Mouse (Mus musculus) adrenal gland, postnatal 4 days (tissue): ENCODE measurements around the gene Spaca4. TPM values are rescaled to one million over a fixed set of nuclear protein-coding genes. Genes with fewer than 3 reads are reported as not detected.

Experiments used
- DNase-seq, 2 experiments: peaks; one replicate each; pipeline ENCODE4 v3.0.0; 2021 to 2022; ENCODE audit warnings: low spot score in 2 of 2, mixed read lengths in 2 of 2
- total RNA-seq, 2 experiments: library from RNA; stranded (reverse); gene quantifications; 2 replicates each; pipeline ENCODE4 v1.2.3; 2021

The Spaca4 gene
- total RNA-seq, 2 experiments from 2014 or later, result not detected

- DNase-seq, result no peak
Measured at GRCm38 (mm10) chr7:45713881-45714520, 11.6 kb downstream of the Spaca4 start.

DNA sequence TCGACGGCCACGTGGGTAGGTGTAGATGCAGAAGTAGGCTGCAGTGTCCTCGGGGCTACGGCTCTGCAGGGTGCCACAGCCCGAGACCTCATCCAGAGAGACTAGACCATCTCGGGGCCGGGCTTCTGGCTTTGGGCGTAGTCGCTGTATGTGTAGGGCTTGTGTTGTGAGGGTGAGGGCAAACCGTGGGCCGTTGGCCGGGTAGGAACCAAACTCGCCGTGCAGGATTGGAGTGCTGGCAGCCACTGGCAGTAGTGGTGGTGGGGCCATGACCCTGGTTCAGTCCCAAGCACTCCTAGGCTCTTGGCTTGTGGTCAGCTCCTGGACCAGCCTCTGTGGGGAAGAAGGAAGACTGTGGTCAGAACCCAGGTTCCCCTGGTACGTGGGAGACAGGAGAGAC is 12.2 kb downstream of the Spaca4 start:
- no peak for DNase-seq

DNA sequence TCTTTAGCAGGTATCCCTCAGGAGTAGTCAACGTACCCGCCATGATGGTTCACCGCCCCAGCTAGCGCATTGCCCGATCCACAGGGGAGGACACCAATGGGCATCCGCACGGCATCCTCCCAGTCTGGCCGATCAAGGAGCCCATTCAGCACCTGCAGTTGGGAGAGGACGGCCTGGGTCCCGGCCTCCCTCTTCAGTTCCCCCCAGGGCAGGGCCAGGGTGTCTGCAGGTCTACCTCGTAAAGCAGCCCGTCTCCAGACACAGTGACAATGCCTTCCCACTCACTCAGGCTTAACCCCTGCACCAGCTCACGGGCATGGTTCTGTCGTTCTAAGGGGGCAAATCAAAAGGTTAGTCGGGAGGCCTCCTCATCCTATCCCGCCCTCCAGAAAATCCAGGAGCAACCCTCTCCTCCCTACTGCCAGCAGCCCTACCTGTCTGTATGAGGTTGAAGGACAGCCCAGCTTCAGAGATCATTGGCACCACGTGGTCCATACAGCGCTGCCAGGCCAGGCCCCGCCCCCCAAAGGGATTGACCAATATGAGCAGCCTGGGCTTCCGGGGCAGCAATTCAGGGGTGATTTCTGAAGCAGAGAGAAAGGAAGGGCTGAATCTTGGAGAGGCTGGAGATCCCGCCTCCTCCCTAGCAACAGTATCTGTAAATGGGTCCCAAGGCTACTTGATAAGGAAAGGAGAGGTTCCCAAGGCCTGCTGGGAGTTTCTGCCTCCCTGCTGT is 13.4 kb downstream of the Spaca4 start:
- DNase-seq, result peak in 1 of 2 experiments; percentile 59

DNA sequence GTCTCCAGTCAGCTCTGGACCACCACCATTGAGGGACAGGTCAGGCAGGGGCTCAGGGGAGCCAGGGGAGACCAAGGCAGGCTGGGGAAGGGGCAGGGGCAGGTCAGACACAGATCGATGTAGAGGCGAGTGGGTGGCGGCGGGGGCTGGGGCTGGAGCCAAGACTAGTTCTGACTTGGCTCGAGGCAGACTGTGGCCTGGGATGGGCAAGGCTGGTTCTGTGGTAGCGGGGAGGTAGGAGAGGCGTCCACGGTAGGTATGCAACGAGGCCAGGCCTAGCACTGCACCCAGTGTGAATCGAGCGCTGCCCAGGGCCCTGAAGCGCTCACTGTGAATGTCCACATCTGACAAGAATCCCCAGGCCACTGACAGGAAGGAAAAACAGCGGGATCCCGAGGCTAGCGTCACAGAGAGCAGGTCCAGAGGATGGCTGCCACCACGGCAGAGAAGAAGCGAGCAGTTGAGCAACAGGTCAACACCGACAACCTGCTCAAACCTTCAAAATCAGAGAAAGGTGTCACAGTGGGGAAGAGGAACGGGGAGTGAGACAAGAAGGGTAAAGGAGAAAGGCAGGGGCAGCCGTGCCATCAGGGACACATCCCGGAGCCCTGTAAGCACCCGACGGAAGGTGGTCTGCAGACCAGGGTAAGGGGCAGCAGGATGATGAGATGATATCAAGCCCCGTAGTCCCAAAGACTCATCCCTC is 14.1 kb downstream of the Spaca4 start:
- DNase-seq, result no peak

- no peak for DNase-seq
Measured at GRCm38 (mm10) chr7:45710477-45711191, 15.0 kb downstream of the Spaca4 start.

DNA sequence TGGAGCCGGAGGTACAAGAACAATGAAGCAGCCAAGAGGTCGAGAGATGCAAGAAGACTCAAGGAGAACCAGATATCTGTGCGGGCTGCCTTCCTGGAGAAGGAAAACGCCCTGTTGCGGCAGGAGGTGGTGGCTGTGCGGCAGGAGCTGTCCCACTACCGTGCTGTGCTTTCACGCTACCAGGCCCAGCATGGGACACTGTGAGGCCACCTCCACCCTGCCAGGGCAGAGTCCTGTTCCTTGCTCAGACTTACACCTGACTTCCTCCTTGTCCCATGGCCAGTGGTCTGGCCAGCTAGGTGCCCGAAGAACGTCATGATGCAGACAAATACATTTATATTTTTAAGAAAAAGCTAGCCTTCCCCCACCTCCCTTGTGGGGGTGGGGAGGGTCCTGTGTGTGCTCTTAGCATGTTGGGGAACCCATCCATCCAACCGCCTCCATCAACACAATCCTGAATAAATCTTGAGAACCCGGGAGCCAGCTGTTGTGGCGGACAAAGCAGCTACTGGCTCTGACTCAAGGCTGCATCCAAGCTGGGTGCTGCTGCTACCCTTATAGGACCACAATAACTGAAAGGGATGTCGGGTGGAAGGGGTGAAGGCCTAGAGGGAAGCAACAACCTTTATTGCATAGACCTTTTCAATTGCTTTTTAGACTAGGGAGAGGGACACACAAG is 15.8 kb downstream of the Spaca4 start:
- DNase-seq, result no peak

DNA sequence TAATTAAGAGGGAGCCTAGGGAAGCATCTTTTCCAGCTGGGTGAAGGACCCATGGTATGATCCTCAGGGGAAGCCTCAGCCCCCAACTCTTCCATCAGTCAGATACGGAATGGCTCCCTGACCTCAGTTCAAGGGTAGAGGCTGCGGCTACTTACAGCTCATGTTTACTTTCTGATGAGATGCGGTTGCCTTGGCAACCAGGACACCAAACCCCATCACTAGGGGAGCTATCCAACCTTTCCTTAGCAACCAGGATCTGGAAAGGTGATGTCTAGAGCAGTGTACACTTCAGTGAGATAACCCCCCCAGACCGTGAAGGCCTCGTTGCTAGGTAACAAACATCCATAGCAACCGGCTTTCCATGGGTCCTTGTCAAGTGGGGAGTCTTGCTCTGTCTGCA is 16.6 kb downstream of the Spaca4 start:
- DNase-seq, result no peak

- DNase-seq, result no peak
Measured at GRCm38 (mm10) chr7:45708221-45708761, 17.3 kb downstream of the Spaca4 start.

DNA sequence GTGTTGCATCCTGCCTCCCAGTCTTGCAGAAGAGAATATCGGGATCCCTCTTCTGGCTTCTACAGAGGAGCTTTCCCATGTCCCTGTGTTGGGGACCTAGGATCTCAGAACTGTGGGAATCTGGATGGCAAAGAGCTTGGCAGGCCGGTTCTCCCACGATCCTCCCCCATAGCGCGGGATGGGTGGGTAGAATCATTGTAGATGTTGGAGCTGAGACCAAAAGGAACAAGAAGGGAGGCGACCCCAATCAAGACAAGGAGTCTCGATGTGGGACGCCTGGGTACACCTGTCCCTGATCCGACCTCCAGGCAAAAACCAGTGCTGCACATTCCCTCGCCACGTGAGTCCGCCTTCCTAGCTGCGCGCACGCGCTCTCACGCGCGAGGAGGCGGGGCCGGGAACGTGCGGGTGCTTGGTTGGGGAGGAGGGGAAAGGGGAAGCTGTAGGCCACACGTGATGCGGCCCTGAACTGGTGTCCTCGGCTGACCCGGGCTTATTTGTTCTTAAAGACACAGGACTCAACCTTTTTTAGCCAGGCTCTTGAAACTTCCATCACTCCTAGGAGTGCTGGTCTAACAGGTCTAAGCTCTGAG is 18.1 kb downstream of the Spaca4 start:
- DNase-seq, result peak; percentile 92 to 95

GRCm38 (mm10) chr7:45706721-45707241 is 18.8 kb downstream of the Spaca4 start:
- DNase-seq, result peak; percentile 81 to 84

- peak in 1 of 2 experiments; percentile 70 for DNase-seq
Measured at GRCm38 (mm10) chr7:45705873-45706281, 19.7 kb downstream of the Spaca4 start.

GRCm38 (mm10) chr7:45705443-45705864 is 20.2 kb downstream of the Spaca4 start:
- no peak for DNase-seq

- peak; percentile 93 to 97 for DNase-seq
Measured at GRCm38 (mm10) chr7:45704730-45705442, 20.7 kb downstream of the Spaca4 start, which contains the start of gene Dbp. Dbp (plus strand) TSS chr7:45705088.

- peak in 1 of 2 experiments; percentile 57 for DNase-seq
Measured at GRCm38 (mm10) chr7:45704046-45704559, 21.5 kb downstream of the Spaca4 start.

DNA sequence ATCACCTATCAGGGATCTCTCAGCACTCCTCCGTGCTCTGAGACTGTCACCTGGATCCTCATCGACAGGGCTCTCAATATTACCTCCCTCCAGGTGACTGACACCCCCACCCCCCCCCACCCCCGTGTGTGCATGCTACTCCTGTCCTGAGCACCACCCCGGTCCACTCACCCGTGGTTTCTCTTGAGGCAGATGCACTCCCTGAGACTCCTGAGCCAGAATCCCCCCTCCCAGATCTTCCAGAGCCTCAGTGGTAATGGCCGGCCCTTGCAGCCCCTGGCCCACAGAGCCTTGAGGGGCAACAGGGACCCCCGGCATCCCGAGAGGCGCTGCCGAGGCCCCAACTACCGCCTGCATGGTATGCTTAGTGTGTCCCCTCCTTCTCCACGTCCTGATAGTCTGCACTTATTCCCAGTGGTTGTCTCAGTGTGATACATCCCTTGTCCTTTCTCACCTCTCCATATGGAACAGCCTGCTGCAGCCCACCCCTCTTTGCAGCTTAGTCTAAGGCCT is 22.0 kb downstream of the Spaca4 start:
- no peak for DNase-seq

GRCm38 (mm10) chr7:45702809-45703520 is 22.6 kb downstream of the Spaca4 start:
- DNase-seq, result no peak

- DNase-seq, result no peak
Measured at GRCm38 (mm10) chr7:45702316-45702715, 23.3 kb downstream of the Spaca4 start.

DNA sequence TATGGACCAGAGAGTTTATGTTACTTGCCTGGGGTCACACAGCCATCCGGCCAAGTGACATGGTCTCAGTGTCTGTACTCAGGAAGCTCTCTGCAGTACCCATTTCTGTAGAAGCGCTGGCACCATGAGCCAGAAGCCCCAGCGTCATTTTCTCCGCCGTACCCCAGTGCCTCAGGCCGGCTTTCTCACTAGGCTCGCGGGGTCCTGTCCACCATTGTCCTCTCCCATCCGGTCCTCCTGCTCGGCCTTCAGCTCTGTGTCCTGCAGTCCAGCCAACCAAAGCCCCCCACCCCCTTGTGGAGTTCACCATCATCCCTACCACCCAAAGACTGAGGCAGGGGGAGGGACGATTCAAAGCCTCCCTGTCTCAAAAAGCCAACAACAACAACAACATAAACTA is 24.0 kb downstream of the Spaca4 start:
- DNase-seq, result no peak
